Mouse (Mus musculus) gastrocnemius, postnatal 25 days (tissue): ENCODE measurements around the gene Olfr867. TPM values are rescaled to one million over a fixed set of nuclear protein-coding genes. Genes with fewer than 3 reads are reported as not detected.

Source experiments
- DNase-seq: peaks from one replicate; pipeline ENCODE4 v3.0.0; 2022
- long read RNA-seq, 2 experiments: library from polyadenylated mRNA; stranded (forward); transcript quantifications; one replicate each; pipeline ENCODE4 v2.0.0; 2021
- microRNA-seq, 2 experiments: library from miRNA; unstranded; fragments of <30 nt; microRNA quantifications; one replicate each; pipeline ENCODE4 v1.2.0; 2021; ENCODE audit warnings: borderline replicate concordance in 2 of 2
- total RNA-seq, 2 experiments: library from RNA; stranded (reverse); gene quantifications; 1 replicate in 1 of 2; 2 replicates in 1 of 2; pipeline ENCODE4 v1.2.3; 2021

The Olfr867 gene
- total RNA-seq = not detected
- long read RNA-seq, experiment 1 = 0 reads
- long read RNA-seq, experiment 2 = 0 reads

DNA sequence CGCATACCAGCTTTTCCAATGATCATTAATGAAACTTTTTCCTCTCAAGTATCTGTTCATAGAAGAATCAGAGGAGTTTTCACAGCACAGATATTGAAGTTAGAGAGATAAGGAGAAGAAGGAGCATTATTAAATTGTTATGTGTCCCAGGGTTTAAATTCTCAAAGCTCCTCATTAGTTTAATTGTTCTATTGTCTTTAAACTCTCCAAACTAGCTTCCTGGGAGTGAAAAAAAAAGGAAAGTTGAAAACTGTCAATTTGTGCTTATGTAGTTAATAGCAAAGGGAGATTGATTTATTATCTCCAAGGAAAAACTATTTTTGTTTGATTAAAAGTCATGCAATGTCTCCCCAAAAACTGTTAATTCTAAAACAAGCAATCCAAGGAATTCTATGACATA is at the start of gene Olfr867:
Gene Olfr867 (minus strand): TSS at position 101 of the 400 bp plus-strand sequence.
- no peak for DNase-seq

DNA sequence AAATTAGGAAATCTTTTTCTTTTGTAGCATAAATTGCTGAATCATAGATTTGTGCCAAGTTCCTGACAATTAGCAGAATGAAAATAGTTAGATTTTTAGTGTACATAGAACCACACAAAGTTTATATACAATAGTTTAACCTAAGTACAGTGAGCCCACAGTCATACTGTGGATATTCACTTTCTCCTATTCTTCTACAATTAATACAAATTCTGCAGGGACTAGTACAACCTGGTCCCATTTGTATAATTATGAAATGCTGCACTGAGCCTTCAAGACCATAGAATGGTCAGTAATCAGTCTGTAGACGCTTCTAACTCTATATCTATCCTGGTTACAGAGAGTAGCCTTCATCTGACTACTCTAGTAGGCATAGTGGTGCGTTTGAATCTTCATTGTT is 41.0 kb upstream of the Olfr867 start, which contains the start of gene Olfr868:
Gene Olfr868 (plus strand): TSS at position 301 of the 400 bp plus-strand sequence.
- no peak for DNase-seq

DNA sequence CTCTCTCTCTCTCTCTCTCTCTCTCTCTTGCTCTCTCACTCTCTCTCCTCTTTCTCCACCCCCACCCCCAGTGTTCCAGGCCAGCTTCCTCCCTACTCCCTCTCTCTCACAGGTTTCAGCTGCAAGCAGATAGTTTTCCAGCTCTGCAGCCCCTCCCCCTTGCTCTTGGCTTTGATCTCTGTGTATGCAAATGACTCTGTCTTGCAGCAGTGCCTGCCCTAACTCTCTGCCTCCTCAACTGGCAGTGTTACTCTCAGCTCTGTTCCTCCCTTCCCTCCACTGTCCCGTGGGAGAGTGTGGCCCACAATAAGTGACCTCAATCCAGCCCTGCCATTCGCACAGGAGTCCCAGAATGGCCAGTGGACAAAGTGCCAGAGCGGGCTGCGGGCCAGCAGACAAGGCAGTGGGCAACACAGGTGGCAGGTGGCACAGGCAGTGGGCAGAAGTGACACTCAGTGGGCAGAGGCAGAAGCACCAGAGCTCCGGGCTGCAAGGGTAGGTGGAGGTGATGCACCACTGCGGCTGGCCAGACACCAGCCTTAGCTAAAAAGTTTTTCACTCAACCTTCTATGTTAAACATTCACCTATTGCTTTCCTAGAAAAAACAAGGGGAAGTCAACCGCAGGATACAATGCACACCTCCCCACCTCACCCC is 16.3 kb upstream of the Olfr867 start:
- DNase-seq = no peak

DNA sequence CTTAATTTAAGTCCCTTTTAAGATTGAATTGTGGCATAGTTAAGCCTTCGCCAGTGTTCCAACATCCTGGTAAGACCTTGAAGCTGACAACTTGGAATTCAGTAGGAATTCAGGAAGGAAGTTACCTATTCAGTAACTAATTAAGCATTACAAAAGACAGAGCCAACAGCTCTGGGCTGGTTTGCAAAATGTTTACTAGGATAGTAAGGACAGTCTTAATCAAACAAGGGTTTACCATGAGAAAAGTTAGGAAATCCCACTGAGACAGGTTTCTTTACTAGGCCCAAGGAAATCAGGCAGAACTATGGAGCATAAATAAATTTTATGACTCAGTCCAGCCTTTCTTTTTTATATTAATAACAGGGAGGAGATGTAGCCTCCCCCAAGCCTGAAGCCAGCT is 13.9 kb upstream of the Olfr867 start:
- no peak for DNase-seq

DNA sequence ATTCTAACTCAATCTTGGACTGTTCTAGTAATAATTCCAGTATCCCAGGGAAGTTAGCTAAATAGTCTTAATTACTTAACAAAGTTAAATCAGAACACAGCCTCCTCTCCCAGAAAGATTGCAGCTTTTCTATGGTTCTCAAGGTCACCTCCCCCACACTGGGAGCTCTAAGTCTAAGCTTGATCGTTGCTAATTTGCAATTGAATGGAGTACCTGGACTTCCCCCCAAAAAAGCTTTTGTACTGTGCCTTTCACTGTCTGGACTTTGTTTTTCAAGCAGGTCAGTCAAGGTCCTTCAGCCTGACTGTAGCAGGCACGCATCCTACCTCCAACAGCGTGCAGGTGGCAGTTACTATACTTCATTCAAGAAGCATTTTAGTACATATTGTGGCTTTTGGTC is 12.9 kb upstream of the Olfr867 start:
- no peak for DNase-seq

DNA sequence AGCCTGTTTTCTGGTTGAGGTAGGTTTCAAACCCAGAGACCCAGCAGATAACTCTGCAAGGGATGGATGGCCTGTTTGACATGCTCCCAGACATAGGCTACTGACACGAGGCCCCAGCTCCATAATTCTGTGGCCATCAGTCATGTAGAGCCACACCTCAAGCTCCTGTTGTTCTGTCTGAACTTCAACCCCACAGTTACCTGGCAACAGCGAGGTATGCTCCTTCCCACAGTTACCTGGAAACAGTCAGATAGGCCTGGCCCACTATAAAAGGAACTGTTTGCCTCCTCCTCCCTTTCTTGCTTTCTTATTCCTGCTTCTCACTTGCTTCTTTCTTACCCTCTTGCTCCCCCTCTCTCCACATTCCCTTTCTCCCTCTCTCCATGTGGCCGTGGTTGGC is 9.4 kb downstream of the Olfr867 start:
- DNase-seq = no peak

DNA sequence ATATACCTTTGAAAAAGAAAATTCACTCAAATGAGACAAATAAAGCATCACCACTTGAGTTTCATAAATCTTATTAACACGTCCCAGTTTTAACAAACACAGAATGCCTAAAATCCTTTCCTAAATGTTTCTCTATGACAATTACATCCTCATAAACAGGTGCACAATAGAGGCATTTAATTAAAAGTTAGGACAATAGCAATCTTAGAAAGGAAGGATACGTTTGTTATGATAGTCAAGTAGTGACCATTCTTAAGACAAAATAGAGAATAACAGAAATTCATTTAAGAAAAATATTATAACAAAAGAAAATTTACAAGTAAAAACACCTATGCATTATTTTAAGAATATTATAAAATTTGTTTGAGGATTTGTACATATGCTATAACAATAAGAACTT is 29.4 kb downstream of the Olfr867 start, which contains the start of gene Olfr866:
Gene Olfr866 (minus strand): TSS at position 101 of the 400 bp plus-strand sequence.
- no peak for DNase-seq

Small RNA genes lying within 50 kb of the gene (microRNA-seq; reads per million reads assigned to microRNA genes)
- gene Gm26231 = 0 reads per million in 2 experiments
- 0 reads per million in 2 experiments for gene Gm44395

Other genes with a start within 250 kb of the Olfr867 start
- not detected for gene Olfr860, start 207.8 kb downstream of the Olfr867 start, total RNA-seq
- not detected for gene Olfr862, start 169.6 kb downstream of the Olfr867 start, total RNA-seq
- gene Olfr77, start 140.7 kb downstream of the Olfr867 start, total RNA-seq = not detected
- gene Olfr866, start 29.5 kb downstream of the Olfr867 start, total RNA-seq = not detected
- not detected for gene Olfr868, start 41.1 kb upstream of the Olfr867 start, total RNA-seq
- gene Olfr869, start 71.4 kb upstream of the Olfr867 start, total RNA-seq = not detected
- not detected for gene Olfr870, start 116.5 kb upstream of the Olfr867 start, total RNA-seq
- gene Olfr871, start 154.6 kb upstream of the Olfr867 start, total RNA-seq = not detected
- not detected for gene Olfr872, start 179.6 kb upstream of the Olfr867 start, total RNA-seq
- not detected for gene Olfr39, start 224.8 kb upstream of the Olfr867 start, total RNA-seq
- not detected for gene Olfr873, start 241.0 kb upstream of the Olfr867 start, total RNA-seq